Mouse (Mus musculus): ENCODE data around the gene Taar5. TPM values are rescaled to one million over a fixed set of nuclear protein-coding genes. Genes with fewer than 3 reads are reported as not detected.

The Taar5 gene
- total RNA-seq, 2 experiments from 2014 or later = not detected

- ATAC-seq (replicated peaks; ENCODE audit: low FRiP score, poor library complexity, severe bottlenecking) = peak; percentile 56; the same call in 1 of the 2 replicates
Measured at GRCm38 (mm10) chr10:24006442-24006841, 35.9 kb downstream of the Taar5 start.

GRCm38 (mm10) chr10:24007034-24007433 is 36.5 kb downstream of the Taar5 start:
- ATAC-seq (replicated peaks; ENCODE audit: low FRiP score, poor library complexity, severe bottlenecking) = peak; percentile 82

- peak; percentile 61; the same call in 1 of the 2 replicates for ATAC-seq (replicated peaks; ENCODE audit: low FRiP score, poor library complexity, severe bottlenecking)
Measured at GRCm38 (mm10) chr10:24008143-24008542, 37.6 kb downstream of the Taar5 start.

Other genes with a start within 250 kb of the Taar5 start
- 1,496 and 1,704 TPM in 2 replicates for gene Rps12, start 183.4 kb upstream of the Taar5 start, total RNA-seq (2015; ENCODE audit: low replicate concordance)
- gene Rps12, start 183.4 kb upstream of the Taar5 start, total RNA-seq (2017; ENCODE audit: low replicate concordance) = 275 and 669 TPM in 2 replicates
- 0.36 TPM in 1 of 2 replicates, not detected in the other for gene Slc18b1, start 173.7 kb upstream of the Taar5 start, total RNA-seq (2015; ENCODE audit: low replicate concordance)
- not detected in 2 replicates for gene Slc18b1, start 173.7 kb upstream of the Taar5 start, total RNA-seq (2017; ENCODE audit: low replicate concordance)
- gene Vnn3, start 119.2 kb upstream of the Taar5 start, total RNA-seq (2015; ENCODE audit: low replicate concordance) = 5.4 TPM in 1 of 2 replicates, not detected in the other
- not detected in 2 replicates for gene Vnn3, start 119.2 kb upstream of the Taar5 start, total RNA-seq (2017; ENCODE audit: low replicate concordance)
- gene Vnn1, start 76.0 kb upstream of the Taar5 start, total RNA-seq (2015; ENCODE audit: low replicate concordance) = not detected in 2 replicates
- not detected in 2 replicates for gene Vnn1, start 76.0 kb upstream of the Taar5 start, total RNA-seq (2017; ENCODE audit: low replicate concordance)
- gene Taar1, start 50.4 kb upstream of the Taar5 start, total RNA-seq (2015; ENCODE audit: low replicate concordance) = not detected in 2 replicates
- gene Taar1, start 50.4 kb upstream of the Taar5 start, total RNA-seq (2017; ENCODE audit: low replicate concordance) = not detected in 2 replicates
- gene Taar2, start 32.1 kb upstream of the Taar5 start, total RNA-seq (2015; ENCODE audit: low replicate concordance) = not detected in 2 replicates
- not detected in 2 replicates for gene Taar2, start 32.1 kb upstream of the Taar5 start, total RNA-seq (2017; ENCODE audit: low replicate concordance)
- not detected in 2 replicates for gene Taar3, start 21.1 kb upstream of the Taar5 start, total RNA-seq (2015; ENCODE audit: low replicate concordance)
- gene Taar3, start 21.1 kb upstream of the Taar5 start, total RNA-seq (2017; ENCODE audit: low replicate concordance) = not detected in 2 replicates
- not detected in 2 replicates for gene Taar4, start 10.2 kb upstream of the Taar5 start, total RNA-seq (2015; ENCODE audit: low replicate concordance)
- gene Taar4, start 10.2 kb upstream of the Taar5 start, total RNA-seq (2017; ENCODE audit: low replicate concordance) = not detected in 2 replicates
- gene Taar6, start 14.9 kb downstream of the Taar5 start, total RNA-seq (2015; ENCODE audit: low replicate concordance) = not detected in 2 replicates
- not detected in 2 replicates for gene Taar6, start 14.9 kb downstream of the Taar5 start, total RNA-seq (2017; ENCODE audit: low replicate concordance)
- not detected in 2 replicates for gene Taar7a, start 22.8 kb downstream of the Taar5 start, total RNA-seq (2015; ENCODE audit: low replicate concordance)
- not detected in 2 replicates for gene Taar7a, start 22.8 kb downstream of the Taar5 start, total RNA-seq (2017; ENCODE audit: low replicate concordance)
- not detected in 2 replicates for gene Taar7b, start 29.2 kb downstream of the Taar5 start, total RNA-seq (2015; ENCODE audit: low replicate concordance)
- gene Taar7b, start 29.2 kb downstream of the Taar5 start, total RNA-seq (2017; ENCODE audit: low replicate concordance) = not detected in 2 replicates
- not detected in 2 replicates for gene Taar7d, start 56.5 kb downstream of the Taar5 start, total RNA-seq (2015; ENCODE audit: low replicate concordance)
- gene Taar7d, start 56.5 kb downstream of the Taar5 start, total RNA-seq (2017; ENCODE audit: low replicate concordance) = not detected in 2 replicates
- gene Taar7e, start 66.9 kb downstream of the Taar5 start, total RNA-seq (2015; ENCODE audit: low replicate concordance) = not detected in 2 replicates
- not detected in 2 replicates for gene Taar7e, start 66.9 kb downstream of the Taar5 start, total RNA-seq (2017; ENCODE audit: low replicate concordance)
- gene Taar7f, start 78.8 kb downstream of the Taar5 start, total RNA-seq (2015; ENCODE audit: low replicate concordance) = not detected in 2 replicates
- gene Taar7f, start 78.8 kb downstream of the Taar5 start, total RNA-seq (2017; ENCODE audit: low replicate concordance) = not detected in 2 replicates
- not detected in 2 replicates for gene Taar8a, start 105.8 kb downstream of the Taar5 start, total RNA-seq (2015; ENCODE audit: low replicate concordance)
- not detected in 2 replicates for gene Taar8a, start 105.8 kb downstream of the Taar5 start, total RNA-seq (2017; ENCODE audit: low replicate concordance)
- not detected in 2 replicates for gene Taar8b, start 121.6 kb downstream of the Taar5 start, total RNA-seq (2015; ENCODE audit: low replicate concordance)
- gene Taar8b, start 121.6 kb downstream of the Taar5 start, total RNA-seq (2017; ENCODE audit: low replicate concordance) = not detected in 2 replicates
- gene Taar8c, start 131.2 kb downstream of the Taar5 start, total RNA-seq (2015; ENCODE audit: low replicate concordance) = not detected in 2 replicates
- not detected in 2 replicates for gene Taar8c, start 131.2 kb downstream of the Taar5 start, total RNA-seq (2017; ENCODE audit: low replicate concordance)
- gene Taar9, start 138.8 kb downstream of the Taar5 start, total RNA-seq (2015; ENCODE audit: low replicate concordance) = not detected in 2 replicates
- gene Taar9, start 138.8 kb downstream of the Taar5 start, total RNA-seq (2017; ENCODE audit: low replicate concordance) = not detected in 2 replicates
- gene Stx7, start 178.6 kb downstream of the Taar5 start, total RNA-seq (2015; ENCODE audit: low replicate concordance) = 10.8 and 21.4 TPM in 2 replicates
- 30.8 and 35.2 TPM in 2 replicates for gene Stx7, start 178.6 kb downstream of the Taar5 start, total RNA-seq (2017; ENCODE audit: low replicate concordance)